Mouse (Mus musculus) E14TG2a.4 (cell line): ENCODE measurements around the gene Rbms3.

ENCODE experiments used
- CTCF ChIP-seq: conservative IDR thresholded peaks from 2 replicates; pipeline ENCODE4 v1.5.1; 2014; ENCODE audit warnings: low read length
- NANOG ChIP-seq: IDR thresholded peaks from 2 replicates; pipeline ENCODE4 v1.6.1; 2014; ENCODE audit warnings: borderline replicate concordance, low read length, mixed read lengths

DNA sequence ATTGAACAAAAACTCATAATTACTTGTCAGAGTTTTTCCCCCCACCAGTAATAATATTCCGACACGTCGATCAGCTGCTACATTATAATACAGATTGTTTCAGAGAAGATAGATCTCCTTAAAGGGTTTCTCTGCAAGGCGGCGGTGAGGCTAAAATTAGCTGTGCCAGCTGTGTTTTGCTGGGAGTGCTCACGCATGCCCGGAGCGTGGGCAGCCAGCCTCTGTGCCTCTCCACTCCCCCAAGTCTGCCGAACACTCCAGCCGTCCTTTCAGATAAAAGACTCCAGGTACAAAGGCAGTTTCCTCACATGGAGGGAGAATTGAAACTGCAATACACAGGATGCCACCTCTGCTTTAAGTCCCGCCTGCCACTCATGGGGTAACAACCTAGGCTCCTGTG is 376.4 kb downstream of the Rbms3 start:
- TF ChIP-seq CTCF (no peak), NANOG (no peak)
